In genomic region chr8:78187087-78187486, GRCm38 (mm10) we compare ENCODE assay signal across 25 mouse cellular contexts. TPM values are rescaled to one million over a fixed set of nuclear protein-coding genes. Genes with fewer than 3 reads are reported as not detected.
DNase-seq lines count a peak whose midpoint lies in the region; ATAC-seq and TF ChIP-seq lines count a peak whose summit lies in the region.
"Had no signal": no experiment of that assay in that cellular context is flagged by ENCODE, and none has a peak within 500 bp of the region (broad histone marks: within the 10 kb centered on the region; RNA-seq: fewer than 3 reads in every experiment).

No protein-coding gene starts in this region.

- H3K36me3 ChIP-seq in lung, embryonic 16.5 days (ENCODE audit: control insufficient read depth, insufficient read depth, low read length): no peaks in the 10 kb centered on the region
- H3K36me3 ChIP-seq: embryonic facial prominence, embryonic 10.5 days; embryonic facial prominence, embryonic 12.5 days; forebrain, embryonic 10.5 days; forebrain, embryonic 12.5 days had no signal

- no peaks in the 10 kb centered on the region for H3K27me3 ChIP-seq in lung, embryonic 16.5 days (ENCODE audit: control insufficient read depth, insufficient read depth, low read depth, low read length)
- H3K27me3 ChIP-seq: embryonic facial prominence, embryonic 12.5 days; forebrain, embryonic 12.5 days had no signal

- TF ChIP-seq POLR2A in lung, adult 2 months (IDR thresholded peaks at IDR 0.05; ENCODE audit: borderline replicate concordance, extremely low read depth, low read depth, low read length): no peak

- H3K4me1 ChIP-seq in lung, embryonic 16.5 days (replicated peaks; ENCODE audit: control insufficient read depth, insufficient read depth, low read length): no peaks in the 10 kb centered on the region
- H3K4me1 ChIP-seq in lung, adult 2 months (ENCODE audit: control insufficient read depth, insufficient read depth, low read length): no peaks in the 10 kb centered on the region
- H3K4me1 ChIP-seq: embryonic facial prominence, embryonic 10.5 days; embryonic facial prominence, embryonic 12.5 days had no signal

- no peak overlapping the region for H3K9ac ChIP-seq in lung, embryonic 16.5 days (ENCODE audit: low read length)
- H3K9ac ChIP-seq: embryonic facial prominence, embryonic 12.5 days; forebrain, embryonic 12.5 days had no signal

- no peak overlapping the region for H3K4me3 ChIP-seq in lung, embryonic 16.5 days (ENCODE audit: low read length)
- no peak overlapping the region for H3K4me3 ChIP-seq in lung, adult 2 months (replicated peaks; ENCODE audit: extremely low read depth, low read depth, low read length)
- H3K4me3 ChIP-seq: embryonic facial prominence, embryonic 10.5 days; embryonic facial prominence, embryonic 12.5 days; forebrain, embryonic 10.5 days; forebrain, embryonic 12.5 days had no signal

- no peak for TF ChIP-seq CTCF in lung, adult 2 months (IDR thresholded peaks at IDR 0.05; ENCODE audit: insufficient read depth, low read length)

- H3K9me3 ChIP-seq in lung, embryonic 16.5 days (ENCODE audit: control insufficient read depth, low read length): no peaks in the 10 kb centered on the region
- H3K9me3 ChIP-seq: embryonic facial prominence, embryonic 10.5 days; embryonic facial prominence, embryonic 12.5 days; forebrain, embryonic 10.5 days; forebrain, embryonic 12.5 days had no signal

- ATAC-seq in lung, embryonic 16.5 days (ENCODE audit: low read depth): peak; percentile 60
- no peak for ATAC-seq in monocyte, adult 5-6 weeks (replicated peaks; ENCODE audit: insufficient number of reproducible peaks, low FRiP score, low TSS enrichment, poor library complexity, severe bottlenecking)
- ATAC-seq: forebrain, embryonic 14.5 days; forebrain, embryonic 16.5 days had no signal

- H3K4me2 ChIP-seq in lung, embryonic 16.5 days (ENCODE audit: low read depth, low read length): no peak overlapping the region
- H3K4me2 ChIP-seq: embryonic facial prominence, embryonic 12.5 days; forebrain, embryonic 12.5 days had no signal

- no peak overlapping the region for H3K27ac ChIP-seq in lung, embryonic 16.5 days (ENCODE audit: low read length)
- H3K27ac ChIP-seq: embryonic facial prominence, embryonic 10.5 days; embryonic facial prominence, embryonic 12.5 days; forebrain, embryonic 10.5 days; forebrain, embryonic 12.5 days had no signal

- DNase-seq in lung, adult 2 months: no peak
- DNase-seq in lung, postnatal 25 days (ENCODE audit: low spot score): peak; percentile 5
- DNase-seq in lung, postnatal 36 days: no peak
- peak; percentile 56 for DNase-seq in adipocyte (ENCODE audit: low spot score)
- DNase-seq in fat pad, adult 2 months (ENCODE audit: extremely low read depth, low read depth, low spot score): peak; percentile 57
- DNase-seq in heart, adult 11 months: no peak
- DNase-seq: adrenal gland, adult 8-10 months; adrenal gland, postnatal 14 days; adrenal gland, postnatal 36 days; cerebellum, adult 11-12 months; cerebellum, adult 2 months; cerebellum, adult 9-10 months; cerebellum, postnatal 10 days; cerebellum, postnatal 25 days had no signal

RNA-seq across cellular contexts. Expression of gene Ttc29, which starts 26.0 kb away (rescaled TPM):
- 3.7 and 5.3 TPM in 2 replicates for polyA plus RNA-seq in lung, embryonic 16.5 days (2015; fragmentation: Nextera tagmentation; extraction: Ambion mirVana)
- polyA plus RNA-seq in lung, adult 2 months (2012; rRNA removed): 4.7 and 7.4 TPM in 2 replicates
- 1.8 to 1.9 TPM in 2 of 3 replicates, not detected in the other for total RNA-seq in monocyte, adult 5-6 weeks (2017)
- total RNA-seq: adrenal gland, adult 18-20 months; adrenal gland, adult 8-10 months; adrenal gland, postnatal 14 days; adrenal gland, postnatal 36 days; MEL had no signal
- polyA plus RNA-seq: C2C12; embryonic facial prominence, embryonic 10.5 days; embryonic facial prominence, embryonic 12.5 days had no signal

Comparison
In these comparisons a context has a peak if more than half of its experiments do, and no peak if none do; other contexts are left out.
1. DNase-seq: peak in lung, postnatal 25 days (single experiment), adipocyte (single experiment) and fat pad, adult 2 months (single experiment); none in lung, adult 2 months (single experiment), lung, postnatal 36 days (single experiment) and heart, adult 11 months (single experiment).